ENCODE assay signal across 30 mouse cellular contexts in the genomic region with DNA sequence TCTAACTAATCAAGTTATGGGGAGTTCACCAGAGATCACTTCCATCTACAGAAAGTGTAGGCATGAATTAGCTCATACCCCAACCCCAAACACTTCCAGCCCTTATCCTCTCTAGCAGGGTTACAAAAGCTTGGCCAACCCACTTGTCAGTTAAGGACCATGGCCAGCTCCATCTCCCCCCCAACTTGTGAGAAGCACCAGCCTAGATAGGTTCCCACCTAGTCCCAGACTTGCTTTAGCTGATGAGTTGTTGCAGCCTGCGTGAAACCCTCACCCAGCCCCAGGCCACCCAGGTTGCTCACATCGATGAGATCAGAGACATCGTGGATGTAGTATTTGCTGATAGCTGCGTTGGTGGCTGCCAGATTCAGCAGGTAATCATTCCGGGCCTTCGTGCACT.
DNase-seq lines count a peak whose midpoint lies in the region; ATAC-seq and TF ChIP-seq lines count a peak whose summit lies in the region.
"Had no signal": no experiment of that assay in that cellular context is flagged by ENCODE, and none has a peak within 500 bp of the region (broad histone marks: within the 10 kb centered on the region; RNA-seq: fewer than 3 reads in every experiment).

No protein-coding gene starts in this region.

- peak; percentile 19 for DNase-seq in hindbrain, embryonic 11.5 days (ENCODE audit: low spot score)
- DNase-seq in thymus, postnatal 4 days = peak; percentile 12
- no peak for DNase-seq in thymus, adult 2 months
- DNase-seq in embryo, embryonic 11 days = peak; percentile 24
- no peak for DNase-seq in urinary bladder, postnatal 10 days (ENCODE audit: low spot score)
- no peak for DNase-seq in right cerebral cortex, postnatal 36 days (ENCODE audit: low spot score in 2 of 2)
- DNase-seq in left cerebral cortex, adult 2 months (ENCODE audit: extremely low spot score in 1 of 2, low spot score in 2 of 2) = no peak
- DNase-seq: adrenal gland, adult 2 months; cerebellum, adult 11-12 months; cerebellum, postnatal 14 days; forebrain, postnatal 0 days; gastrocnemius, postnatal 14 days; heart, adult 11 months; heart, postnatal 10 days; kidney, adult 8-10 months; kidney, postnatal 25 days; layer of hippocampus, postnatal 36 days; liver, embryonic 13.5 days; lung, adult 2 months; lung, postnatal 36 days; midbrain, embryonic 14.5 days; right cerebral cortex, postnatal 25 days; thymus, postnatal 25 days had no signal

- ATAC-seq in hindbrain, embryonic 11.5 days (ENCODE audit: low FRiP score) = no peak
- no peak for ATAC-seq in hindbrain, embryonic 12.5 days (ENCODE audit: low FRiP score)
- ATAC-seq: forebrain, postnatal 0 days had no signal

- intact Hi-C loops in left cerebral cortex, adult 2 months (cut with DNase I) = loop anchor here (5.0 kb wide), 1 partner anchor 59 kb away; no protein-coding TSS in a partner anchor

- peaks cover 24% of the 10 kb centered on the region for H3K36me3 ChIP-seq in hindbrain, embryonic 11.5 days (ENCODE audit: control insufficient read depth, insufficient read depth, low read length)
- peaks cover 76% of the 10 kb centered on the region for H3K36me3 ChIP-seq in hindbrain, embryonic 12.5 days
- H3K36me3 ChIP-seq in thymus, adult 2 months (ENCODE audit: control insufficient read depth, insufficient read depth, low read length) = no peaks in the 10 kb centered on the region
- H3K36me3 ChIP-seq: heart, embryonic 12.5 days; liver, embryonic 13.5 days had no signal

- no peaks in the 10 kb centered on the region for H3K4me1 ChIP-seq in hindbrain, embryonic 11.5 days (replicated peaks; ENCODE audit: control insufficient read depth, insufficient read depth, low read length)
- no peaks in the 10 kb centered on the region for H3K4me1 ChIP-seq in hindbrain, embryonic 12.5 days
- no peaks in the 10 kb centered on the region for H3K4me1 ChIP-seq in thymus, adult 2 months (replicated peaks; ENCODE audit: control insufficient read depth, insufficient read depth, low read length)
- H3K4me1 ChIP-seq: embryonic facial prominence, embryonic 12.5 days; heart, embryonic 12.5 days; hindbrain, embryonic 10.5 days; liver, embryonic 13.5 days; neural tube, embryonic 12.5 days had no signal

- WGBS in hindbrain, embryonic 11.5 days = 94% methylated on average over 6 of the region's 6 CpGs
- 90% methylated on average over 6 of the region's 6 CpGs for WGBS in hindbrain, embryonic 12.5 days
- WGBS in thymus, adult 2 months = 97% methylated on average over 6 of the region's 6 CpGs

- H3K27me3 ChIP-seq in hindbrain, embryonic 11.5 days (ENCODE audit: control insufficient read depth, insufficient read depth, low read length) = no peaks in the 10 kb centered on the region
- no peaks in the 10 kb centered on the region for H3K27me3 ChIP-seq in hindbrain, embryonic 12.5 days
- H3K27me3 ChIP-seq in thymus, adult 2 months (ENCODE audit: control insufficient read depth, insufficient read depth, low read length) = no peaks in the 10 kb centered on the region
- H3K27me3 ChIP-seq: CH12.LX; embryonic facial prominence, embryonic 12.5 days; heart, embryonic 12.5 days; liver, embryonic 13.5 days; megakaryocyte, embryonic 14.5 days; neural tube, embryonic 12.5 days had no signal

- H3K9me3 ChIP-seq in hindbrain, embryonic 11.5 days (ENCODE audit: control insufficient read depth, low read length) = no peaks in the 10 kb centered on the region
- H3K9me3 ChIP-seq in hindbrain, embryonic 12.5 days (replicated peaks) = no peaks in the 10 kb centered on the region
- H3K9me3 ChIP-seq: embryonic facial prominence, embryonic 12.5 days; heart, embryonic 12.5 days; hindbrain, embryonic 10.5 days; liver, embryonic 13.5 days; megakaryocyte, embryonic 14.5 days; neural tube, embryonic 12.5 days had no signal

- no peak overlapping the region for H3K27ac ChIP-seq in hindbrain, embryonic 11.5 days (ENCODE audit: low read depth, low read length)
- H3K27ac ChIP-seq in hindbrain, embryonic 12.5 days = no peak overlapping the region
- H3K27ac ChIP-seq in thymus, adult 2 months (ENCODE audit: control insufficient read depth, insufficient read depth, low read length) = no peak overlapping the region
- no peak overlapping the region for H3K27ac ChIP-seq in left cerebral cortex, adult 2 months
- H3K27ac ChIP-seq: embryonic facial prominence, embryonic 12.5 days; hindbrain, embryonic 10.5 days; liver, embryonic 13.5 days; neural tube, embryonic 12.5 days had no signal

- no peak for TF ChIP-seq CTCF in thymus, adult 2 months (IDR thresholded peaks at IDR 0.05; ENCODE audit: borderline replicate concordance, control insufficient read depth, extremely low read depth, insufficient read depth, low read length, poor library complexity)
- TF ChIP-seq CTCF in left cerebral cortex, adult 2 months (IDR thresholded peaks at IDR 0.05) = no peak

- no peak for TF ChIP-seq POLR2A in thymus, adult 2 months (IDR thresholded peaks at IDR 0.05; ENCODE audit: control insufficient read depth, extremely low read depth, insufficient read depth, low read length, poor library complexity)

- no peak overlapping the region for H3K4me2 ChIP-seq in hindbrain, embryonic 11.5 days (replicated peaks; ENCODE audit: low read depth, low read length)
- H3K4me2 ChIP-seq in hindbrain, embryonic 12.5 days (replicated peaks) = no peak overlapping the region
- H3K4me2 ChIP-seq: embryonic facial prominence, embryonic 12.5 days; heart, embryonic 12.5 days; liver, embryonic 13.5 days; neural tube, embryonic 12.5 days had no signal

- H3K4me3 ChIP-seq in hindbrain, embryonic 11.5 days (ENCODE audit: low read depth, low read length) = no peak overlapping the region
- H3K4me3 ChIP-seq in hindbrain, embryonic 12.5 days = no peak overlapping the region
- no peak overlapping the region for H3K4me3 ChIP-seq in thymus, adult 2 months (ENCODE audit: control insufficient read depth, insufficient read depth, low read length)
- no peak overlapping the region for H3K4me3 ChIP-seq in left cerebral cortex, adult 2 months
- H3K4me3 ChIP-seq: embryonic facial prominence, embryonic 12.5 days; heart, embryonic 12.5 days; hindbrain, embryonic 10.5 days; liver, embryonic 13.5 days; megakaryocyte, embryonic 14.5 days; neural tube, embryonic 12.5 days had no signal

- H3K9ac ChIP-seq in hindbrain, embryonic 11.5 days (ENCODE audit: low read depth, low read length) = no peak overlapping the region
- H3K9ac ChIP-seq in hindbrain, embryonic 12.5 days = no peak overlapping the region
- H3K9ac ChIP-seq: embryonic facial prominence, embryonic 12.5 days; forebrain, postnatal 0 days; heart, embryonic 12.5 days; liver, embryonic 13.5 days; neural tube, embryonic 12.5 days had no signal

Comparison
In these comparisons a context has a peak if more than half of its experiments do, and no peak if none do; other contexts are left out.
1. DNase-seq: peak in hindbrain, embryonic 11.5 days (single experiment), thymus, postnatal 4 days (single experiment) and embryo, embryonic 11 days (single experiment); none in thymus, adult 2 months (single experiment), urinary bladder, postnatal 10 days (single experiment), right cerebral cortex, postnatal 36 days (0 of 2) and left cerebral cortex, adult 2 months (0 of 2).